Mouse (Mus musculus) CH12.LX (cell line): Measurements from ENCODE around the gene Gm45713. TPM values are rescaled to one million over a fixed set of nuclear protein-coding genes. Genes with fewer than 3 reads are reported as not detected.
A peak's percentile ranks its signal among the peaks of the same experiment; 100 is the strongest.

Source experiments
- DNase-seq: peaks from one replicate; pipeline ENCODE4 v3.0.0-alpha.2; 2013; ENCODE audit errors: extremely low read depth
- H3K27ac ChIP-seq: 2 replicates; pipeline ENCODE4 v1.5.1; 2012; ENCODE audit warnings: low read depth, mild to moderate bottlenecking, control low read depth, moderate library complexity; ENCODE audit not compliant: insufficient read depth
- H3K27me3 ChIP-seq: replicated peaks from 2 replicates; pipeline ENCODE3; 2012; ENCODE audit warnings: inconsistent platforms
- H3K36me3 ChIP-seq, 2 experiments: replicated peaks in 1 of 2; 2 replicates each; pipeline versions ENCODE3 to v1.6.1; 2012; ENCODE audit warnings: inconsistent platforms in 1 of 2, low read length in 1 of 2, mild to moderate bottlenecking in 1 of 2, mixed read lengths in 1 of 2, moderate library complexity in 1 of 2; ENCODE audit not compliant: control insufficient read depth in 1 of 2, insufficient read depth in 1 of 2
- H3K4me1 ChIP-seq, 2 experiments: 2 replicates each; pipeline ENCODE4 v1.6.1; 2012; ENCODE audit warnings: inconsistent platforms in 1 of 2, moderate library complexity in 1 of 2; ENCODE audit not compliant: insufficient read depth in 2 of 2, control insufficient read depth in 1 of 2
- H3K4me2 ChIP-seq: 2 replicates; pipeline ENCODE4 v1.6.1; 2012; ENCODE audit warnings: low read depth, mild to moderate bottlenecking, control low read depth; ENCODE audit not compliant: poor library complexity, insufficient read depth, severe bottlenecking
- H3K4me3 ChIP-seq, 3 experiments: fragments of 150-350 bp in 1 of 3; sonication (generic) in 1 of 3; replicated peaks in 1 of 3; 2 replicates each; pipeline versions ENCODE3 to v1.5.1; 2011 to 2012; ENCODE audit warnings: low read depth in 2 of 3, low read length in 2 of 3, mild to moderate bottlenecking in 2 of 3, moderate library complexity in 2 of 3, control low read depth in 1 of 3, improper control_type of control experiment in 1 of 3, inconsistent platforms in 1 of 3, mixed read lengths in 1 of 3; ENCODE audit not compliant: poor library complexity in 1 of 3
- H3K79me2 ChIP-seq: replicated peaks from 2 replicates; pipeline ENCODE4 v1.6.1; 2012; ENCODE audit warnings: mild to moderate bottlenecking, moderate library complexity; ENCODE audit not compliant: control insufficient read depth, poor library complexity, insufficient read depth, severe bottlenecking; ENCODE audit errors: extremely low read depth
- H3K9ac ChIP-seq: 2 replicates; pipeline ENCODE4 v1.6.1; 2012; ENCODE audit warnings: low read depth, mild to moderate bottlenecking, control low read depth, moderate library complexity; ENCODE audit not compliant: insufficient read depth
- H3K9me3 ChIP-seq: replicated peaks from 2 replicates; pipeline ENCODE3; 2012; ENCODE audit warnings: low read length, inconsistent platforms, mixed read lengths
- CHD1 ChIP-seq: IDR thresholded peaks from 2 replicates; pipeline ENCODE4 v1.6.1; 2012; ENCODE audit warnings: low read depth, low read length, improper control_type of control experiment, inconsistent platforms
- CTCF ChIP-seq, 2 experiments: IDR thresholded peaks in 1 of 2; conservative IDR thresholded peaks in 1 of 2; 2 replicates each; pipeline ENCODE4 v1.5.1; 2011 to 2012; ENCODE audit warnings: low read depth in 2 of 2, low read length in 2 of 2, improper control_type of control experiment in 1 of 2, inconsistent platforms in 1 of 2, mild to moderate bottlenecking in 1 of 2, moderate library complexity in 1 of 2
- E2F4 ChIP-seq: IDR thresholded peaks from 2 replicates; pipeline ENCODE4 v1.6.1; 2011; ENCODE audit warnings: low read depth, low read length, improper control_type of control experiment; ENCODE audit not compliant: insufficient replicate concordance
- ETS1 ChIP-seq: conservative IDR thresholded peaks from 2 replicates; pipeline ENCODE4 v1.6.1; 2012; ENCODE audit warnings: low read depth, mild to moderate bottlenecking, inconsistent platforms, low read length, improper control_type of control experiment, moderate library complexity
- HCFC1 ChIP-seq: IDR thresholded peaks from 2 replicates; pipeline ENCODE4 v1.6.1; 2012; ENCODE audit warnings: low read depth, mild to moderate bottlenecking, inconsistent platforms, low read length, improper control_type of control experiment
- JUND ChIP-seq: conservative IDR thresholded peaks from 2 replicates; pipeline ENCODE4 v1.6.1; 2011; ENCODE audit warnings: low read depth, low read length, improper control_type of control experiment
- KAT2A ChIP-seq: IDR thresholded peaks from 2 replicates; pipeline ENCODE4 v1.6.1; 2012; ENCODE audit warnings: low read length, improper control_type of control experiment, inconsistent platforms; ENCODE audit not compliant: insufficient replicate concordance
- MAFK ChIP-seq: IDR thresholded peaks from 2 replicates; pipeline ENCODE4 v1.6.1; 2011; ENCODE audit warnings: low read length, improper control_type of control experiment; ENCODE audit not compliant: insufficient replicate concordance
- MAX ChIP-seq: IDR thresholded peaks from 2 replicates; pipeline ENCODE4 v1.6.1; 2011; ENCODE audit warnings: low read length, improper control_type of control experiment
- MEF2A ChIP-seq: IDR thresholded peaks from 2 replicates; pipeline ENCODE4 v1.6.1; 2014; ENCODE audit warnings: low read depth, mild to moderate bottlenecking, inconsistent platforms, low read length, improper control_type of control experiment, borderline replicate concordance
- MXI1 ChIP-seq: IDR thresholded peaks from 2 replicates; pipeline ENCODE4 v1.6.1; 2011; ENCODE audit warnings: mild to moderate bottlenecking, low read depth, low read length, improper control_type of control experiment
- MYC ChIP-seq: IDR thresholded peaks from 2 replicates; pipeline ENCODE4 v1.6.1; 2011; ENCODE audit warnings: low read depth, mild to moderate bottlenecking, improper control_type of control experiment, low read length
- NRF1 ChIP-seq: IDR thresholded peaks from 2 replicates; pipeline ENCODE4 v1.6.1; 2014; ENCODE audit warnings: low read depth, mild to moderate bottlenecking, inconsistent platforms, low read length, improper control_type of control experiment, moderate library complexity
- POLR2A ChIP-seq: IDR thresholded peaks from 2 replicates; pipeline ENCODE4 v1.6.1; 2011; ENCODE audit warnings: low read depth, mild to moderate bottlenecking, improper control_type of control experiment, low read length
- POLR2AphosphoS2 ChIP-seq: IDR thresholded peaks from 2 replicates; pipeline ENCODE4 v1.6.1; 2011; ENCODE audit warnings: low read depth, low read length, improper control_type of control experiment
- RAD21 ChIP-seq: IDR thresholded peaks from 2 replicates; pipeline ENCODE4 v1.6.1; 2011; ENCODE audit warnings: low read depth, mild to moderate bottlenecking, low read length, improper control_type of control experiment, moderate library complexity
- RCOR1 ChIP-seq: conservative IDR thresholded peaks from 2 replicates; pipeline ENCODE4 v1.6.1; 2012; ENCODE audit warnings: low read depth, mild to moderate bottlenecking, inconsistent platforms, low read length, improper control_type of control experiment
- SIN3A ChIP-seq: IDR thresholded peaks from 2 replicates; pipeline ENCODE4 v1.6.1; 2012; ENCODE audit warnings: low read length, improper control_type of control experiment, inconsistent platforms
- TBP ChIP-seq: conservative IDR thresholded peaks from 2 replicates; pipeline ENCODE4 v1.6.1; 2011; ENCODE audit warnings: low read depth, low read length, improper control_type of control experiment
- TCF12 ChIP-seq: IDR thresholded peaks from 2 replicates; pipeline ENCODE4 v1.6.1; 2014; ENCODE audit warnings: low read depth, mild to moderate bottlenecking, inconsistent platforms, low read length, improper control_type of control experiment
- USF2 ChIP-seq: conservative IDR thresholded peaks from 2 replicates; pipeline ENCODE4 v1.6.1; 2011; ENCODE audit warnings: low read depth, low read length, improper control_type of control experiment
- ZKSCAN1 ChIP-seq: IDR thresholded peaks from 2 replicates; pipeline ENCODE4 v1.6.1; 2012; ENCODE audit warnings: low read depth, inconsistent platforms, low read length, improper control_type of control experiment, borderline replicate concordance
- ZMIZ1 ChIP-seq: IDR thresholded peaks from 2 replicates; pipeline ENCODE4 v1.6.1; 2012; ENCODE audit warnings: low read depth, mild to moderate bottlenecking, inconsistent platforms, low read length, improper control_type of control experiment
- ZNF384 ChIP-seq: IDR thresholded peaks from 2 replicates; pipeline ENCODE4 v1.6.1; 2012; ENCODE audit warnings: low read depth, low read length, improper control_type of control experiment, inconsistent platforms
- dilution Hi-C: fragments of 300-500 bp; cut with MboI; formaldehyde crosslinking; loops from 2 replicates; pipeline ENCODE4 v1.14.3; 2020; ENCODE audit warnings: low sequenced_read_pairs; ENCODE audit not compliant: extremely low pct_unique_long_range_greater_than_20kb, extremely low pct_ligation_motif_present
- in situ Hi-C: fragments of 300-500 bp; cut with MboI; formaldehyde crosslinking; loops from 3 replicates; pipeline ENCODE4 v1.14.3; 2019; ENCODE audit warnings: low sequenced_read_pairs, low pct_ligation_motif_present, low pct_unique_long_range_greater_than_20kb, mixed read lengths
- polyA plus RNA-seq: library from polyadenylated mRNA; unstranded; fragments of >175 nt; gene quantifications from 2 replicates; pipeline ENCODE4 v1.2.1, GENCODE M21; 2012; ENCODE audit warnings: low read depth; ENCODE audit not compliant: insufficient read length
- total RNA-seq, 2 experiments: library from RNA; depleted of rRNA; stranded (reverse); fragments of 300-350 nt in 1 of 2; fragments of >200 nt in 1 of 2; gene quantifications; 2 replicates each; pipeline ENCODE4 v1.2.3; 2012 to 2014

Gene Gm45713
- total and polyA plus RNA-seq, 3 experiments: 2.2 TPM; not detected in 2

DNA sequence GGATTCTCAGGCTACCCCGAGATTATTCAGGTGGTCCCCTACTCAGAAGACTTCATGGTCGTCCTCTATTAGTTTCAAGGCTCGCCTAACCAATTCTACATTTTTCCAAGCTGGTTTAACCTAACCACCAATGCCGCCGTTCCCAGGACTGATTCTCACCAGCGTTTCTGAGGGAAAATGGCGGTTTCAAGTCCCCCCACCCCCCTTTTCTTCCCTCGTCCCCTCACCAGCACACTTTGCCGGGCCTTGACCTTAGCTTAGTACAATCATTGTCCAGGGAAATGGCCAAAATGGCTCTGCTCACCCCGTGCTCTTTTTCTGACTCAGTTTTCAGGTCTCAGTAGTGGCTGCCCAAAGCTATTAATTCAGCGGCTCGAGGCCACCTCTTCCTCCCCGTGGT is 39.4 kb upstream of the Gm45713 start:
- in situ Hi-C loops (no loop called here), dilution Hi-C loops (no loop called here)
- peaks cover 64% of the 10 kb centered on the region for H3K27me3 ChIP-seq
- no peaks in the 10 kb centered on the region for H3K79me2 ChIP-seq
- peaks cover 7 to 10% of the 10 kb centered on the region in 2 experiments for H3K4me1 ChIP-seq
- no peak overlapping the region for H3K4me3 ChIP-seq
- H3K9ac ChIP-seq: no peak overlapping the region
- peaks cover 16% of the 10 kb centered on the region for H3K9me3 ChIP-seq
- no peak overlapping the region for H3K27ac ChIP-seq
- DNase-seq: no peak
- peak overlapping the region; percentile 41; the same call in 1 of the 2 replicates for H3K4me2 ChIP-seq
- no peak for TF ChIP-seq TCF12
- TF ChIP-seq TBP: no peak
- TF ChIP-seq POLR2A: no peak
- no peak for TF ChIP-seq POLR2AphosphoS2
- no peak for TF ChIP-seq E2F4
- no peak for TF ChIP-seq KAT2A
- TF ChIP-seq USF2: no peak
- TF ChIP-seq CTCF (conservative IDR thresholded peaks at IDR 0.05 in 1 of 2, IDR thresholded peaks at IDR 0.05 in 1 of 2; ENCODE audit: low read depth in 2 of 2, low read length in 2 of 2): no peak
- no peak for TF ChIP-seq JUND
- no peak for TF ChIP-seq MAFK
- H3K36me3 ChIP-seq: no peaks in the 10 kb centered on the region

DNA sequence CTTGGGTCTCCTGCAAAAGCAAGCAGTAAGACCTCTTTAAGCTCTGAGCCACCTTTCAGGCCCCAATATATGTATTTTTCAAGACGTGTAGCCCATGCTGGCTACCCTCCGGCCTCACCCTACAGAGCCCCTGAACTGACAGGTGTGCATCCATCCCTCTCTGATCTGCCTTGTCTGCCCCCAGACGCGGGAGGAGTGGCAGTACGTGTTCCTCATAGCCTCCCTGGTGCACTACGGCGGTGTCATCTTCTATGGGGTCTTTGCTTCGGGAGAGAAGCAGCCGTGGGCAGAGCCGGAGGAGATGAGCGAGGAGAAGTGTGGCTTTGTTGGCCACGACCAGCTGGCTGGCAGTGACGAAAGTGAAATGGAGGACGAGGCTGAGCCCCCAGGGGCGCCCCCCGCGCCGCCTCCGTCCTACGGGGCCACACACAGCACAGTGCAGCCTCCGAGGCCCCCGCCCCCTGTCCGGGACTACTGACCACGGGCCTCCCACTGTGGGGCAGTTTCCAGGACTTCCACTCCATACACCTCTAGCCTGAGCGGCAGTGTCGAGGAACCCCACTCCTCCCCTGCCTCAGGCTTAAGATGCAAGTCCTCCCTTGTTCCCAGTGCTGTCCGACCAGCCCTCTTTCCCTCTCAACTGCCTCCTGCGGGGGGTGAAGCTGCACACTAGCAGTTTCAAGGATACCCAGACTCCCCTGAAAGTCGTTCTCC is 38.7 kb upstream of the Gm45713 start:
- TF ChIP-seq MXI1 (no peak), SIN3A (no peak), NRF1 (no peak), MEF2A (no peak), MAFK (no peak), MAX (no peak), ZNF384 (no peak), ZKSCAN1 (no peak), POLR2AphosphoS2 (no peak), USF2 (no peak), RAD21 (no peak), JUND (no peak), ETS1 (no peak), MYC (no peak), RCOR1 (no peak), ZMIZ1 (no peak), CHD1 (no peak), HCFC1 (no peak)
- peaks cover 63% of the 10 kb centered on the region for H3K27me3 ChIP-seq
- peaks cover 7 to 10% of the 10 kb centered on the region in 2 experiments for H3K4me1 ChIP-seq
- peaks cover 23% of the 10 kb centered on the region for H3K9me3 ChIP-seq
- in situ Hi-C loops: no loop called here
- no peak overlapping the region for H3K4me3 ChIP-seq
- no peak overlapping the region for H3K9ac ChIP-seq
- no peaks in the 10 kb centered on the region for H3K79me2 ChIP-seq
- H3K27ac ChIP-seq: no peak overlapping the region
- DNase-seq: no peak
- H3K4me2 ChIP-seq: peak overlapping the region; percentile 41
- dilution Hi-C loops: no loop called here
- no peaks in the 10 kb centered on the region for H3K36me3 ChIP-seq
